Mouse (Mus musculus) right cerebral cortex, adult 2 months (tissue): Measurements from ENCODE around the gene Shox2.

ENCODE experiments used
- DNase-seq, 2 experiments: peaks; one replicate each; pipeline ENCODE4 v3.0.0; 2021 to 2022; ENCODE audit warnings: low spot score in 2 of 2

Shox2 gene

GRCm38 (mm10) chr3:66964884-66965283, 16.7 kb downstream of the Shox2 start:
- no peak for DNase-seq

- no peak for DNase-seq
Observed at GRCm38 (mm10) chr3:66959972-66960371, 21.6 kb downstream of the Shox2 start.

- DNase-seq, result no peak
Observed at GRCm38 (mm10) chr3:66955126-66955525, 26.4 kb downstream of the Shox2 start.

GRCm38 (mm10) chr3:66939675-66940074, 41.9 kb downstream of the Shox2 start:
- DNase-seq, result no peak

GRCm38 (mm10) chr3:66922436-66922835, 59.1 kb downstream of the Shox2 start:
- no peak for DNase-seq
